Mouse (Mus musculus) brain, embryonic 14.5 days (tissue): ENCODE results near the gene Nomo1.

Source experiments
- CTCF ChIP-seq: fragments of 200-500 bp; IDR thresholded peaks from 2 replicates; pipeline ENCODE4 v1.5.1; 2012; ENCODE audit warnings: inconsistent platforms, mild to moderate bottlenecking, moderate library complexity, borderline replicate concordance; ENCODE audit not compliant: insufficient read depth, insufficient read length; ENCODE audit errors: extremely low read depth
- POLR2A ChIP-seq: fragments of 200-500 bp; IDR thresholded peaks from 2 replicates; pipeline ENCODE4 v1.6.1; 2012; ENCODE audit warnings: mild to moderate bottlenecking, inconsistent platforms, borderline replicate concordance; ENCODE audit not compliant: poor library complexity, insufficient read depth, insufficient read length, severe bottlenecking; ENCODE audit errors: extremely low read depth

GRCm38 (mm10) chr7:46030145-46030488 lies 3.4 kb upstream of the Nomo1 start, which contains the start of gene Abcc6:
- no peak for TF ChIP-seq CTCF
- TF ChIP-seq POLR2A = no peak
